Mouse (Mus musculus) right cerebral cortex, postnatal 14 days (tissue): ENCODE measurements around the gene Il5.
"Not testable (repeated sequence)": the region's sequence is repeated elsewhere in the genome, so short reads cannot be mapped to it uniquely, and the experiment has no call there.

Experiments
- DNase-seq: peaks from one replicate; pipeline ENCODE4 v3.0.0; 2022

Gene Il5

DNA sequence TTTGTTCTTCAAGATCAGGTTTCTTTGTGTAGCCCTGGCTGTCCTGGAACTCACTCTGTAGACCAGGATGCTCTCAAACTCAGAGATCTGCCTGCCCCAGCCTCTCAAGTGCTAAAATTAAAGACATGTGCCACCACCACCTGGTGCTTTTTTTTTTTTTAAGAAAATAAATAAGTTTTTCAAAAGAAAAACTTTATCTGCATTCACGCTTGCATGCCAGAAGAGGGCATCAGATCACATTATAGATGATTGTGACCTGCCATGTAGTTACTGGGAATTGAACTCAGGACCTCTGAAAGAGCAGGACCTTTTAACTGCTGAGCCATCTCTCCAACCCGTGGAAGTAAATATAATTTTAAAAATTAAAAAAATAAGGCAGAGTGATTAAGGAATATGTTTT, 24.7 kb downstream of the Il5 start:
- no peak for DNase-seq

DNA sequence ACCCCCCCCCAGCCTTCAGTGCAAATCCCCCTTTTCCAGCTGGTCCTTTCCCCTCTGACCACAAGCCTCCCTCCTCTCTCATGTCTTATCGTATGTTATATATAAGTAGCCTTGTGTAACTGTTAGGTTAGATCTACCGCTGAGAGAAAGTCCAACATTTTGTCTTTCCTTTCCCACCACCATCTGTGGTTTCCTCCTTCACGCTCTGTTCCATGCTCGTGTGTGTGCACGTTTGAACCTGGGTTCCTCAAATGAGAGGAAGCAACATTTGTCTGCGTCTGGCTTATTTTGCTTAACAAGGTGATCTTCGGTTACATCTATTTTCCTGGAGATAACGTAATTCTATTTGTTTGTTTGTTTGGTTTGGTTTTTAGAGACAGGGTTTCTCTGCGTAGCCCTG, 27.4 kb downstream of the Il5 start:
- no peak for DNase-seq

DNA sequence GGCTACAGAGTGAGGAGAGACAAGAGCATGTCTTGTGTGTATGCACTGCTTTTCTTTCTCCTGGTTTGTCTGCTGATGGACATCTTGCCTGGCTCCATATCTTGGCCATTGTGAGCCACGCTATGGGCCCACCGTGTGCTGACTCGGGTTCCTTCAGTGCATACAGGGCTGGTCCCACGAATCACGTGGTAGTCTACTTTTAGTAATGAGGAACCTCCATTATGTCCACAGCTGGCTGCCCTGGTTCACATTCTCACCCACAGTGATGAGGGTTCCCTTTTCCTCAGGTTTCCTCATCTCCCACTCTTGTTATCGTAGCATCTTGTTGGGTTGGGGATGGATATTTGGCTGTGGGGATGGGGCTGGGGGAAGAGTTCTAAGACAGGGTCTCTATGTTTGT, 28.0 kb downstream of the Il5 start:
- no peak for DNase-seq

- no peak for DNase-seq
These were observed 28.7 kb downstream of the Il5 start for GRCm38 (mm10) chr11:53749306-53749705.

GRCm38 (mm10) chr11:53749716-53750352, 29.2 kb downstream of the Il5 start:
- DNase-seq, result no peak

DNA sequence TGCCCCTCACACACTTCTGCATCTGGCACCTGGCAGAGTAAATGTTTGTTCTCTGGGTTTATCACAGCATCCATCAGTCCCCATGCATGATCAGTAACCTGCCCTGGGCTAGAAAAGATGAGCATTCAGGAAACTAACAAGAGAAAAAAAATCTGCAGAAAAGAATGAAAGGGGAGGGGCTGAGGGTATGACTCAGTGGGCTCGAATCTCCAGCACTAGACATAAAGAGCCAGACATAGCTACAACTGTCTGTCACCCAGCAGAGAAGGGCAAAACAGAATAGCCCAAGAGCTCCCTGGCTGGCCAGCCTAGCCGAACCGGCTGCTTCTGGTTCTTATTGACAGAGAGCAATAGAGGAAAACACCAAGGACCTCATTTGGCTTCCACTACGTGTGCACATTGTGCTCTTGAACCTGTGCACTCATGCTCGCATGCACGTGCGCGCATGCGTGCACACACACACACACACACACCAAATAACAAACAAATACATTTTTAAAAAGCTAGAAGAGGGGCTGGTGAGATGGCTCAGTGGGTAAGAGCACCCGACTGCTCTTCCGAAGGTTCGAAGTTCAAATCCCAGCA, 34.5 kb downstream of the Il5 start:
- DNase-seq, result no peak

- no peak for DNase-seq
These were observed 37.0 kb downstream of the Il5 start for GRCm38 (mm10) chr11:53757612-53758011.

DNA sequence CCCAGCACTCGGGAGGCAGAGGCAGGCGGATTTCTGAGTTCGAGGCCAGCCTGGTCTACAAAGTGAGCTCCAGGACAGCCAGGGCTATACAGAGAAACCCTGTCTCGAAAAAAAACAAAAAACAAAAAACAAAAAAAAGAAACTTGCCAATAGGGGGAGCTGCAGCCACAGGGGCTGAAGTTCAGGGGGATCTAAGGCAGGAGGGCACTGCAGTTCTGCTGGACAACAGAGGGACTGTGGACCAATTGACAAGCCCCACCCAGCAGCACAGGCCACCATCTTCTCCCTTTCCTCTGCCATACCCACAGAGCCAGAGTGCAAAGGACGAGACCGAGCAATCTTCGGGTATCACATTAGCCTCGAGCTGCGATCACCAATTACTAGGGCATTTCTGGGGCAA, 37.4 kb downstream of the Il5 start:
- not testable (repeated sequence) for DNase-seq

- DNase-seq, result no peak
These were observed 38.3 kb downstream of the Il5 start for GRCm38 (mm10) chr11:53758791-53759351.

- no peak for DNase-seq
These were observed 39.2 kb downstream of the Il5 start for GRCm38 (mm10) chr11:53759545-53760406.

- no peak for DNase-seq
These were observed 40.7 kb downstream of the Il5 start for GRCm38 (mm10) chr11:53761284-53761683.

- DNase-seq, result peak; percentile 44
These were observed 41.2 kb downstream of the Il5 start for GRCm38 (mm10) chr11:53761822-53762221.

GRCm38 (mm10) chr11:53762426-53762825, 41.8 kb downstream of the Il5 start:
- DNase-seq, result no peak

DNA sequence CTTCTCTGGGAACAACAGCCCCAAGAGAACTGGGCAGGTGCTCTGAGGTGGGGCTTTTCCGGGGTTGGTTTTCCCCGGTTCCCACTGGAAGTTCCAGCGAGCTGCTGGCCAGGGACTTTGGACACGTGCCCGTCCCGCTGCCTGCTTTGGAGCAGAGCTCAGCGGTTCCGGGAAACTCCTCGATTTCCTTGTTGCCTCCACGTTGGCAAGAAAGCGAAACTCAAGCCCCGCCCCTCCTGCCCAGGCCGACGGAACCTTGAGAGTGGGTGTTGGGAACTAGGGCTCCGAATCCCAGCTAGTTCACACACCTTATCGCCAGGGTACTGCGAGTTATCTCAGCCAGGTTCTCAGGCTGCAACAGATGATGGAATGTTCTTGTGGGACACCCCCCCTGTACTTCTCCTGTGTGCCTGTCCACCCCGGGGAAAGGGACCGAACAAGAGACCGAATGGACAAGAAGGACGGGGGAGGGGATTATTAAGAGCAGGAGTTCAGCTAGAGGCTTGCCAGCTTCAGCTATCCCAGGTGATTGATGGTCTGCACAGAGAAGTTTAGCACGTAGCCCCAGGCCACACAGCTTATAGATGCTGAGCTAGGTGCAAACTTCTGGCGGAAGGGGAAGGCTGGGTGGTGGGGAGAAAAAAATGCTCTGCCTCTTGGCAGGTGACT, 42.4 kb downstream of the Il5 start:
- DNase-seq, result peak; percentile 53

GRCm38 (mm10) chr11:53763496-53764140, 43.0 kb downstream of the Il5 start:
- DNase-seq, result peak; percentile 83

DNA sequence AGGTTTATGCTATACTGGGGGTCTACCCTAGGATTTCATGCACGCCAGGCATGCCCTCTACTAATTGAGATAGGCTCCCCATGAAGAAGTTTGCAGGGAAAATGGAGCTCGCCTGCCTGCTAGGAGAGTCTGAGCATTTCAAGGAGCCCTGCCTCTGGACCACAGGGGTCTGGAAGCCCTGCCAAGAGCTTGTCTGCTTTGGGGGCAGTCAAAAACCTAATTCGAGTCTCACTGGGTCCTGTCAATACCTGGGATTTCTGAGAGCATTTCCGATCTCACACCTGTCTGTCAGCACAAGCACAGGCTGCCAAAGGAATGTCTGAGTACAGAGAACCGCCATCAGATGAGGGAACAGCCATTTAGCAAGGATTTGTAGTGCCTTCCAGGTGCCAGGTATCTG, 44.0 kb downstream of the Il5 start:
- no peak for DNase-seq

DNA sequence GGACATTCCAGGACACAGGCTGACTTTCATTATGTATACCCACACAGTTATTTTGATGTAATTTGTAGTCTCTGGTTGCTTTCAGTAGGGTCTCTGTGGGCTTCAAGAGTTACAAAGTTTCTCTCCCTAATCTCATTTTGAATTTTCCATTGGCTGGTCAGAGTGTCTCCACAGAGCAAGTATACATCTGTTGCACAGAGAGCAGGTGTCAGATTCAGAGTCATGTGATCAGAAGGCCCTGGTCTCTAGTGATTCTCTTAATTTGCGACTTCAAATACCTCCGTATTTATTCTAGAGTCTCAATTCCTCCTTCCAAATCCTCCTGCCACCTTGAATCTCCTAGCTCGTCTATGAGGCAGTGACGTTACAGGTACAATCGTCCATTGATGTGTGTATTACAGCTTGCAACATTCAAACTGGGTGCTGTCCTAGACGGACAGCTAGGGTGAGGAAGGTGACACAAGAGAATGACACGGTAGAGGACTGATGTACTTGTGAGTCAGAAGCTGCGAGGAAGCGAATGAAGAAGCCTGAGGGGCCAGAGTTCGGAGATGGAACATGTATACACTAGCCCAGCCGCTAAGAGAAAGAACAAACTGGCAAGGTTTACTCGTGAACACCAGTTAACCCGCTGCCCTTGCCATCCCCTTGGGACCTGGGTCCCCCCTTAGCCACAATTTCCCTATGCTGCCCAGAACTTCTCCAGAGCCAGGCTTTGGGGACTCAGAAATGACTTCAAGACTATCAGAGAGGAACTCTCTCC, 48.0 kb downstream of the Il5 start:
- DNase-seq, result no peak

- no peak for DNase-seq
These were observed 48.6 kb downstream of the Il5 start for GRCm38 (mm10) chr11:53769185-53769576.

GRCm38 (mm10) chr11:53769760-53770124, 49.1 kb downstream of the Il5 start, which contains the start of gene Irf1:
Gene Irf1, plus strand, starts transcription at chr11:53770014.
- DNase-seq, result peak; percentile 84

DNA sequence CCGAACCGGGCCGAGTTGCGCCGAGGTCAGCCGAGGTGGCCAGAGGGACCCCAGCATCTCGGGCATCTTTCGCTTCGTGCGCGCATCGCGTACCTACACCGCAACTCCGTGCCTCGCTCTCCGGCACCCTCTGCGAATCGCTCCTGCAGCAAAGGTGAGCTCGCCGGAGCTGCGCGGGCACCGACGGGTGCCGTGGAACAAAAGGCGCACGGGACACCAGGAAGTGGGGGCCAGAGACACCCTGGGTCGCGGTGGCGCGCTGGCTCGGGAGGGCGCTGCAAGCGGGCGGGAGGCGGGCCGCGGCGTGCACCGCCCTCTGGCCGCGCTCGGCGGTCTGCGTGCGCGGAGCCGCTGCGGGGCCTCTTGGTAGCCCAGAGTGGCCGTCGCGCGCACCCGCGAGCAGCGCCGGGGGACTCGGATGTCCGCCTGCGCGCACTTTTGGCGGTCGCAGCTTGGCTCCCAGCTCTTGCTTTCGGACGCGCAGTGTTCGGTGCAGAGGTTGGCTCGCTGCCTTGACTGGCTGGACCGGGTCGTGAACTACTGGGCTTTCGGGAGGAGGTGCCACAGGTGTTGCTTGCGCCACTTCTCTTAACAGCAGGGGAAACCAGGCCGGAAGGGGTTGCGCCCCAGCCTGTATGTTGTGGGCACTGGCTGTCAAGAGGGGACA, 49.7 kb downstream of the Il5 start:
- DNase-seq, result peak; percentile 64
